Mouse (Mus musculus) forebrain, embryonic 10.5 days (tissue): ENCODE data around the gene Ttk. TPM values are rescaled to one million over a fixed set of nuclear protein-coding genes. Genes with fewer than 3 reads are reported as not detected.
A peak's percentile ranks its signal among the peaks of the same experiment; 100 is the strongest.

Experiments
- DNase-seq: peaks from one replicate; pipeline ENCODE4 v3.0.0-alpha.2; 2017; ENCODE audit warnings: low spot score; ENCODE audit errors: extremely low spot score
- H3K27ac ChIP-seq: fragments of 300-500 bp; sonication (generic); 2 replicates; pipeline ENCODE4 v1.5.1; 2016; ENCODE audit warnings: mild to moderate bottlenecking
- H3K27me3 ChIP-seq: fragments of 300-500 bp; sonication (generic); 2 replicates; pipeline ENCODE4 v1.6.1; 2016; ENCODE audit warnings: mild to moderate bottlenecking; ENCODE audit not compliant: poor library complexity, severe bottlenecking
- H3K36me3 ChIP-seq: fragments of 300-500 bp; sonication (generic); replicated peaks from 2 replicates; pipeline ENCODE4 v1.6.1; 2016; ENCODE audit warnings: mild to moderate bottlenecking, moderate library complexity
- H3K4me1 ChIP-seq: fragments of 300-500 bp; sonication (generic); 2 replicates; pipeline ENCODE4 v1.6.1; 2016
- H3K4me3 ChIP-seq: fragments of 300-500 bp; sonication (generic); 2 replicates; pipeline ENCODE4 v1.5.1; 2016; ENCODE audit warnings: mild to moderate bottlenecking, moderate library complexity
- H3K9me3 ChIP-seq: fragments of 300-500 bp; sonication (generic); 2 replicates; pipeline ENCODE4 v1.6.1; 2016; ENCODE audit warnings: mild to moderate bottlenecking, moderate library complexity
- WGBS: fragments of 180-500 bp; shearing (Covaris S2); methylation state at CpG from one replicate; pipeline ENCODE4 v1.1.7; 2016; 5-methylcytosine and 5-hydroxymethylcytosine counted together
- polyA plus RNA-seq: library from polyadenylated mRNA; unstranded; fragments of >200 nt; fragmentation: Nextera tagmentation; extraction: Ambion mirVana; gene quantifications from 2 replicates; pipeline ENCODE4 v1.2.1, GENCODE M21; 2016

The Ttk gene
- polyA plus RNA-seq, 1 experiment from 2014 or later, result 53.6 TPM

DNA sequence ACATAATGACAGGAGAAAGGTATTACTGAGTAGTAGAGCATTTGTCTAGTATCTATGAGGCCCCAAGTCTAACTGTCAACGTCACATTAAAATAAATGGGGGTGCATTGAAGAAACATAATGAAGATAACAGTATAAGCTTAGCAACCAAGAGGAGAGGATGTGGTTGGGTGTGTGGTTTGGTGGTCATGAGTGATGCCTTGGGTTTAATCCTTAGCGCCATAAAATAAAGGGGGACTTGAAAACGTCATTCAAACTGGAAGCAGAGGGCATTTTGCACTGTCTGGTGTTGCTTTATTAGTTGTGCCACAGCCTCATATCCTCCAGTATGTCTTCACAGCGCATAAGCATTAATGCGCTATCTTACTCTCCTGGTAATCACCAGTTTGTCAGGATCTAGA lies 4.6 kb upstream of the Ttk start:
- WGBS, result 86% methylated on average over 5 of the region's 5 CpGs

DNA sequence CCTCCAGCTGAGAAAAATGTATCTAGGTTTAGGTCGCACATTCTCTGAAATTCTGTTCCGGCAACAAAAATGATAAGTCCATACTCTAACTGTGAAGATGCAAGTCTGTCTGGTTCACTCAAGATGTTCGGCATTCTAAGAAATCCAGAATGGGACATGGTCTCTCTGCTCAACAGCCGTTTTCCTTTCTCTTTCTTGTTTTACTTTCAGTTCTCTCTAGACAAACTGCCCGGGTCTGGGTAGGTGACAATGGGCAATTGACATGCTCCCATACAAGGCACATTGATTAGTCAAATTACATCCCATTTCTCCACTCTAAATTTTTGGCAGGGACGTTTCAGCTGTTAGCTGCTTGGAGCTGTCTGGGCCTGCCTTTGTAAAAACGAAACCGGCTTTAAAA lies 3.3 kb upstream of the Ttk start:
- peaks cover under 1% of the 10 kb centered on the region; the same call in 1 of the 2 replicates for H3K36me3 ChIP-seq
- WGBS, result 80% methylated on average over 8 of the region's 8 CpGs

More for the DNA sequence above, 4.6 kb upstream of the Ttk start:
- H3K27ac ChIP-seq, result no peak overlapping the region
- no peaks in the 10 kb centered on the region for H3K27me3 ChIP-seq
- no peak for DNase-seq
- H3K4me1 ChIP-seq, result peaks cover 10% of the 10 kb centered on the region
- H3K9me3 ChIP-seq, result no peaks in the 10 kb centered on the region
- no peak overlapping the region for H3K4me3 ChIP-seq
- H3K36me3 ChIP-seq, result no peaks in the 10 kb centered on the region

DNA sequence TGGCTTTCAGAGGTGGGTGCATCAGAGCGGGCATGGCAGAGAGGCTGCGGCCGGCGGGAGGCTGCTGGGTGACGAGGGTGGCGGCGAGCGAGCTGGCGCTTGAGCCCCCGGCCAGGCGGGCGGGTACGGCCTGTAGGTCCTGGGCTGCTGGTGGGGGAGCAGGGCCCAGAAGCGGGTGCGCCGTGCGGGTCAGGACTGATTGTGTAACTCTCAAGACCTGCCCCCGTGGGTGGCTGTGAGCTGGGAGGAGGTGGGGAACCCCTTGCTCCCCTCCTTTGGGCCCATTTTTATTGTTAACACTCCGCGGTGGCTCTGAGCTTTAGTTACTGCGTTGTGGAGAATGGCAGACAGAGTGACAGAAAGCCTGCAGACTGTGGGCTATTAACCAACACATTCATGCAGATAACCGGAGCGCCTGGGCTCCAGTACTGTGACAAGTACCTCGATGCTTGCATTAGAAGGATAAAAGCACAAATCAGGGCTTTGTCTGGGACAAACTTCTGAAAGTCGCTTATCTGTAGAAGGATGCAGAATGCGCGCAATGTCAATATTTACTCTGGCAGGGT lies 342 bp downstream of the Ttk start:
- 2% methylated on average over 27 of the region's 27 CpGs for WGBS
- Histone ChIP-seq H3K4me1 (peaks cover 26% of the 10 kb centered on the region), H3K9me3 (no peaks in the 10 kb centered on the region), H3K27me3 (no peaks in the 10 kb centered on the region), H3K27ac (peak overlapping the region; percentile 95), H3K4me3 (peak overlapping the region; percentile 96), H3K36me3 (peaks cover 16% of the 10 kb centered on the region)
- no peak for DNase-seq

More for the DNA sequence above, 3.3 kb upstream of the Ttk start:
- Histone ChIP-seq H3K27ac (no peak overlapping the region), H3K9me3 (no peaks in the 10 kb centered on the region), H3K4me3 (no peak overlapping the region), H3K27me3 (no peaks in the 10 kb centered on the region), H3K4me1 (peaks cover 23% of the 10 kb centered on the region)
- no peak for DNase-seq

DNA sequence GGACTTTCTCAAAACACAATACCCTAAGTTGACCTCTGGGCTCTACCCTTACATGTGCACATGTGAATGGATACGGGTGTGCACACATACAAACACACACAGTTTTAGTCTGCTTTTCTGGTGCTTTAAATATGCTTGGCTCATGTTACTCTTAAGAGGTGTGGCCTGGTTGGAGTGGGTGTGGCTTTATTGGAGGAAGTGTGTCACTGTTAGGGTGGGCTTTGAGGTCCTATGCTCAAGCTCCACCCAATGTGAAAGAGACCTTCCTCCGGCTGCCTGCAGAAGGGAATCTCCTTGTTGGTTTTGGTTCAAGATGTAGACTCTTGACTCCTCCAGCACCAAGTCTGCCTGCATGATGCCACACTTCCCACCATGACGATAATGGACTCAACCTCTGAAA lies 18.0 kb downstream of the Ttk start:
- DNase-seq, result no peak

DNA sequence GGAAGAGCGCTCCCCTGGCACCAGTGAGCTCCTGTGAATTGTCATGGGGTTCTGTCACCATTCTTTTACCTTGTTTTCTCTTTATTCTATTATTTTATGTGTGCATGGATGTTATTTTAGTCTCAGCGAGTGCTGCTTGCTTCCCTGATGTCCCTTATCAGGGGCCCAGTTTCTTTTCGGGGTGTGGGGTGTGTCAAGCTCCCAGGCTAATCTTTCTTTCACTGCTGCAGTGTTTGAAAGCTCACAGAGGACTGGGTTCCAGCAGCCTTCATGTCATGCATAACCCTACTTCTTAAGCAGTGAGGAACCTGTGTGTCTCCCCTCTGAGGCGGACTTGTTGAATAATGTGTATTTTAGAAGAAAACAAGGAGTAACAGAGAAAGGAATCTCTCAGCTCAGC lies 30.7 kb downstream of the Ttk start:
- Histone ChIP-seq H3K4me3 (no peak overlapping the region), H3K27me3 (no peaks in the 10 kb centered on the region), H3K36me3 (peaks cover 100% of the 10 kb centered on the region), H3K27ac (no peak overlapping the region), H3K4me1 (no peaks in the 10 kb centered on the region), H3K9me3 (no peaks in the 10 kb centered on the region)
- DNase-seq, result no peak
- 92% methylated on average over 4 of the region's 4 CpGs for WGBS

More for the DNA sequence above, 18.0 kb downstream of the Ttk start:
- Histone ChIP-seq H3K36me3 (peaks cover 92% of the 10 kb centered on the region), H3K27ac (no peak overlapping the region), H3K4me1 (no peaks in the 10 kb centered on the region), H3K9me3 (no peaks in the 10 kb centered on the region), H3K27me3 (no peaks in the 10 kb centered on the region), H3K4me3 (no peak overlapping the region)
- 92% methylated on average over 3 of the region's 3 CpGs for WGBS

DNA sequence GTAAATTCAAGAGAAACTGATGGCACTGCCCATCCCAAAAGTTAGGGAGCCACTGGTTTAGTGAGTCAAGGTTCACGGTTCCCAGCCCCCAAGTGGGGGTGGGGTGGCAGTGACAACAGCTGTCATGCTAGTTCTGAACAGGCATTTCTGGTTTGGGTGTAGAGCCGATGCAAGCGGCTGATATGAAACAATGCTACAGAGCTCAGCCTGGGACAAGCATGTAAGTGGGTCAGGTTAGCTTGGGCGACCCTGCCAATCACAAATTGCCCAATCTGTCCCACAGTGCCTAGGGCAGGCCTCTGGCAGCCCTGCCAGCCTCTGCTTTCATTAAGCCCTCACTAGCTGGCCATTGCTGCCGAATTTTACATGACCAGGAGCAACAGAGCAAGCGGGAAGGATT lies 47.7 kb downstream of the Ttk start:
- Histone ChIP-seq H3K9me3 (no peaks in the 10 kb centered on the region), H3K4me1 (no peaks in the 10 kb centered on the region), H3K36me3 (peaks cover 20% of the 10 kb centered on the region), H3K27me3 (no peaks in the 10 kb centered on the region), H3K27ac (no peak overlapping the region), H3K4me3 (no peak overlapping the region)
- no peak for DNase-seq
- 89% methylated on average over 6 of the region's 6 CpGs for WGBS

DNA sequence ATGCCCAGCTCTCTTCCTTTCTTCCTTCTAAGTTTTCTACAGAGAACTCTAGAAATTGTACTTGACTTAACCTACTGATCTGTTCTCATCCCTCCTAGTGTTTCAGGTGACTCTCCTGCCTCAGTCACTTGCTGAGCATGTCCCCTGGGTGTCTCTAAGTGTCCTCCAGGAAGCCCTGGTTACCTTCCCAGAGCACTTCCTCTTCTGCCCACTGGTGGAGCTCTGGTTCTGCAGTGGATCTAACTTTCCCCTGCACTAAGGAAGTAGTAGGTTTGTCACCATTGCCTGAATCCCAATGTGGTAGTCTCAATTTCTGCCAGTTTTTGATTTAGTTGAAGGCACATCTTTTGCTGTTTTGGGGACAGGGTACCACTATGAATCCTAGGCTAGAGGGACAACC lies 51.7 kb downstream of the Ttk start:
- Histone ChIP-seq H3K9me3 (no peaks in the 10 kb centered on the region), H3K27me3 (no peaks in the 10 kb centered on the region), H3K27ac (no peak overlapping the region), H3K36me3 (peaks cover 14% of the 10 kb centered on the region), H3K4me1 (no peaks in the 10 kb centered on the region), H3K4me3 (no peak overlapping the region)
- no peak for DNase-seq

DNA sequence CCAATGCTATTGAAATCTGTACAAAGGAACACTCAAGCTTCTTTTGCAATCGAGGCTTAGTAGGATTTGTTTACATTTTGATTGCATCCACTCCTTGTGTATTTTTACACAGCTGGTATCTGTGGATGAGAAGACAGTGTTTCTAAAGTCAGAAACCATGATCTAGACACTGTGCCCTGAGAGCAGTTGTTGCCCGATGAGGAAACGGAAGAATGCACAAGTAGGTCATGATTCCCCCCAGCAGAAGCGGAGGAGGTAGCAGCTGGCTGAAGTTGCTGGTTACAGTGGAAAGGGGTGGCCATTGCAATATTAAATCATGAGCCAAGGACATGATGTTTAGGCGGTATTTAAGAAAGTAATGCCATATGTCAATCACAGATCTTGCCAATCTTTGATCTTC lies 53.7 kb downstream of the Ttk start:
- H3K27me3 ChIP-seq, result no peaks in the 10 kb centered on the region
- WGBS, result 90% methylated on average over 5 of the region's 5 CpGs
- H3K9me3 ChIP-seq, result no peaks in the 10 kb centered on the region
- no peak for DNase-seq
- H3K36me3 ChIP-seq, result peaks cover 14% of the 10 kb centered on the region
- H3K4me1 ChIP-seq, result no peaks in the 10 kb centered on the region
- H3K27ac ChIP-seq, result no peak overlapping the region
- H3K4me3 ChIP-seq, result no peak overlapping the region

DNA sequence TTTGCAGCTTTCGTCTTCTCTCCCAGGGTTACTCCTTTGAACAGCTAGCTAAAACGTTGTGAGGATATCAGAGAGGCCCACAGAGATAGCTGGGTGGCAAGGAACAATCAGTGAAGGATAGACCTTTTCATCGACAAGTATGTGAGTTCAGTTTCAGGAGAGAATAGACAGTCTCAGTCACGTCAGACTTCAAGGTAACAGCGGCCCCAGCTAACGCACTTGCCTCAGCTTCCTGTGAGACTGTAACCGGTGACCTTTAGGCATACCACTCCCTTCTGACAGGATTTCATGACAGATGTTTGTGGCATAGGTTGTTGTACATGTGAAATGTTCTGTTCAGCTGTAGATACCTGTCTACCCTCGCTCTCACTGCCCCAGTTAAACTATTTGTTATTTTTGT lies 58.6 kb downstream of the Ttk start:
- H3K36me3 ChIP-seq, result no peaks in the 10 kb centered on the region
- DNase-seq, result no peak
- no peaks in the 10 kb centered on the region for H3K9me3 ChIP-seq
- WGBS, result 86% methylated on average over 8 of the region's 8 CpGs
- no peak overlapping the region for H3K4me3 ChIP-seq
- H3K4me1 ChIP-seq, result peaks cover 7% of the 10 kb centered on the region
- no peaks in the 10 kb centered on the region for H3K27me3 ChIP-seq
- no peak overlapping the region for H3K27ac ChIP-seq

DNA sequence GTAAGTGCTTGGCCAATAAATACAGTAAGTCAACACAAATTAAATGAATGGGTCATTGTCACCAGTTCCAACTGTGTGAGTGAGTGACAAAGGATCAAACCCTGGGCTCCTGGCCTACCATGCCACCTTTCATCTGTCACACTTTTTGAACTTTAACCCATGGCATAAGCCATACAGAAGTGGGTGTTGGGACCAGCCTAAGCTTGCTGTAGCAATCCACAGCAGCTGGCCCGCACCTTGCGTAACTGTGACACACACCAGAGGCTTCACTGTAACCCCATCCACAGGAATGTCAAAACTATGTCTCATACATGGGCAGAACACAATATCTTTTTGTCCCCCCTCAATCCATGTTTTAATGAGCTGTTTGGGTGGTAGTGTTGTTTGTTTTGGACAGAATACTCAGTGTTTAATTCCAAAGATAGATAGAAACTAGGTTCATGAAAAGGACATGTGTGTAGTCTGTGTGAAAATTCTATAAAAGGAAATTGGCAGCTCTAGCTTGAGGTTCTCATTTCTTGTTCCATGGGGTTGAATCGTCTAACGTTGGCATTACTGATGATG lies 59.4 kb downstream of the Ttk start:
- WGBS, result 96% methylated on average over 4 of the region's 4 CpGs
- H3K4me1 ChIP-seq, result peaks cover 7% of the 10 kb centered on the region
- no peak overlapping the region for H3K4me3 ChIP-seq
- H3K27me3 ChIP-seq, result no peaks in the 10 kb centered on the region
- H3K36me3 ChIP-seq, result no peaks in the 10 kb centered on the region
- H3K9me3 ChIP-seq, result no peaks in the 10 kb centered on the region
- no peak for DNase-seq
- no peak overlapping the region for H3K27ac ChIP-seq

DNA sequence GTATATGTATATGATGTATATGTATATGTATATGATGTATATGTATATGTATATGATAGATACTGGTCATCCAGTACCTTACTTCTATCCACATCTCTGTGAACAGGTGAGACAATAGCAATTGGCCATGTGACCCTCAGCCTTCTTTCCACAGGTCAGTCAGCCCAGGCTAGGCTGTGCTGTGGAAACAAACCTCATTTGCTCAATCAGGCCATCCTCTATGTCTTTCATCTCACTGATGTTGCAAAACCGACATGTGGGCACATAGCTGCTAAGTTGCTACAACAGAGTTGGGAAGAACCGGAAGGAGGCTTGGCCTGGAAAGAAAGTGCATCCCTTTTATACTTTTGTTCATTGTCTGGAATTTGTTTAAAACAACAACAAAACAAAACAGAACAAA lies 67.6 kb downstream of the Ttk start:
- DNase-seq, result no peak
- 86% methylated on average over 2 of the region's 2 CpGs for WGBS
- Histone ChIP-seq H3K9me3 (no peaks in the 10 kb centered on the region), H3K4me1 (no peaks in the 10 kb centered on the region), H3K27ac (no peak overlapping the region), H3K36me3 (no peaks in the 10 kb centered on the region), H3K4me3 (no peak overlapping the region), H3K27me3 (no peaks in the 10 kb centered on the region)

DNA sequence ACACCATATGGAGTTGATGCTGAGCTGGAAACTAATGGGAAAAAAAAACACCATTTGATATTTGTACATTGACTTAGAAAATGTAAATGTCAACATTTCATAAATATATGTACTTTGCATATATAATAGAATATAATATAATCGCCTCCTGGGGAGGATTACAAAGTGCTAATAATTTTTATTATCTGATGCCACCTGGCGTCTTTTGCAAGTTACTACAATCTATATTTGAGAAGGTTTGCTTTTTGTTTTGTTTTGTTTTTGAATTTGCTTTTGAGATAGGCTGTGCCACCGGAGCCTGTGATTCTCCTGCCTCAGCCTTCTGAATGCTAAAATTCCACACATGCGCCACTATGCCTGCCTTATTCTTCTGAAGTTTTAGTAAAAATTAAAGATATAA lies 71.3 kb downstream of the Ttk start:
- no peak overlapping the region for H3K4me3 ChIP-seq
- 78% methylated on average over 4 of the region's 4 CpGs for WGBS
- no peak overlapping the region for H3K27ac ChIP-seq
- no peaks in the 10 kb centered on the region for H3K27me3 ChIP-seq
- H3K36me3 ChIP-seq, result no peaks in the 10 kb centered on the region
- H3K4me1 ChIP-seq, result no peaks in the 10 kb centered on the region
- DNase-seq, result no peak
- no peaks in the 10 kb centered on the region for H3K9me3 ChIP-seq

DNA sequence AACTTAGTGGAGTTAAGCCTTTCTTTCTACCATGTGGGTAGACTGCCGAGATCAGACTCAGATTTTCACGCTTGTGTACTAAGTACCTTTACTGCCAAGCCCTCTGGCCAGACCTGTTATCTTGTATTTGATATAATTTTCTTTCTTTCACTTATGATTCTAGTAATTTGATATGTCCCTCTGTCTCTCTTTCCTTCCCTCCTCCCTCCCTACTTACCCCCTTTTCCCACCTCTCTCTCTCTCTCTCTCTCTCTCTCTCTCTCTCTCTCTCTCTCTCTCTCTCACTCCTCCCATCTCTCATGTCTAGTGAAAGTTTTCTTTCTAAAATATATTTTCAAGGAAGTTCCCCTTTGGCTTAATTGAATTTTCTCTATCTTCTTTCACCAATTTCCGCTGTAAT lies 72.5 kb downstream of the Ttk start:
- Histone ChIP-seq H3K4me3 (no peak overlapping the region), H3K27me3 (no peaks in the 10 kb centered on the region), H3K36me3 (no peaks in the 10 kb centered on the region), H3K27ac (no peak overlapping the region), H3K4me1 (no peaks in the 10 kb centered on the region), H3K9me3 (no peaks in the 10 kb centered on the region)
- 93% methylated on average over 3 of the region's 3 CpGs for WGBS
- DNase-seq, result no peak

DNA sequence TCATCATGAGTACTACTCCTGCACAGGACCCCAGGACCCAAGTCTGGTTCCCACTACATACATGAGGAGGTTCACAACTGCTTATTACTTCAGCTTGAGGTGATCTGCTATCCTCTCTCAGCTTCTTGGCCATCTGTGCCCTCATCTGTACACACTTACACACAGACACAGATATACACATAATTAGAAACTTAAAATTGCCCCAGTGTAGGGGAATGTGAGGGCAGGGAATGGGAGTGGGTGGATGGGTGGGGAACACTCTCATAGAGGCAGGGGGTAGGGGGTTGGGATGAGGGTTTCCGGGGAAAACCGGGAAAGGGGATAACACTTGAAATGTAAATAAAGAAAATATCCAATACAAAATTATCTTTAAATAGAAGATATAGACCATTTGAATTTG lies 75.3 kb downstream of the Ttk start:
- H3K36me3 ChIP-seq, result no peaks in the 10 kb centered on the region
- WGBS, result 86% methylated on average over 2 of the region's 2 CpGs
- no peak overlapping the region for H3K27ac ChIP-seq
- no peaks in the 10 kb centered on the region for H3K27me3 ChIP-seq
- no peak for DNase-seq
- H3K4me3 ChIP-seq, result no peak overlapping the region
- H3K4me1 ChIP-seq, result no peaks in the 10 kb centered on the region
- no peaks in the 10 kb centered on the region for H3K9me3 ChIP-seq
